Mouse (Mus musculus) MEL (cell line): ENCODE results near the gene Hmbs. TPM values are rescaled to one million over a fixed set of nuclear protein-coding genes. Genes with fewer than 3 reads are reported as not detected.

ENCODE experiments used
- DNase-seq: peaks from one replicate; pipeline ENCODE4 v3.0.0; 2011; ENCODE audit warnings: low read depth, low spot score
- H3K27ac ChIP-seq: 2 replicates; pipeline ENCODE4 v1.5.1; 2012; ENCODE audit warnings: low read depth, mild to moderate bottlenecking, control low read depth, low read length, moderate library complexity; ENCODE audit not compliant: control insufficient read depth
- H3K27me3 ChIP-seq, 2 experiments: fragments of 150-350 bp in 1 of 2; sonication (generic) in 1 of 2; 2 replicates each; pipeline ENCODE4 v1.6.1; 2012; ENCODE audit warnings: low read length in 2 of 2, mild to moderate bottlenecking in 2 of 2, improper control_type of control experiment in 1 of 2, moderate library complexity in 1 of 2; ENCODE audit not compliant: insufficient read depth in 2 of 2, control insufficient read depth in 1 of 2
- H3K36me3 ChIP-seq, 2 experiments: 2 replicates each; pipeline ENCODE4 v1.6.1; 2012 to 2014; ENCODE audit warnings: low read length in 2 of 2, improper control_type of control experiment in 1 of 2, inconsistent platforms in 1 of 2, mild to moderate bottlenecking in 1 of 2; ENCODE audit not compliant: insufficient read depth in 2 of 2, control insufficient read depth in 1 of 2
- H3K4me1 ChIP-seq, 2 experiments: fragments of 150-350 bp in 1 of 2; sonication (generic) in 1 of 2; 2 replicates each; pipeline ENCODE4 v1.6.1; 2012; ENCODE audit warnings: low read length in 2 of 2, improper control_type of control experiment in 1 of 2, mild to moderate bottlenecking in 1 of 2; ENCODE audit not compliant: insufficient read depth in 2 of 2, control insufficient read depth in 1 of 2
- H3K4me3 ChIP-seq, 2 experiments: fragments of 150-350 bp in 1 of 2; sonication (generic) in 1 of 2; 2 replicates each; pipeline ENCODE4 v1.5.1; 2012; ENCODE audit warnings: low read depth in 2 of 2, low read length in 2 of 2, mild to moderate bottlenecking in 2 of 2, moderate library complexity in 2 of 2, control low read depth in 1 of 2, improper control_type of control experiment in 1 of 2; ENCODE audit not compliant: control insufficient read depth in 1 of 2, insufficient read depth in 1 of 2
- H3K79me2 ChIP-seq: 2 replicates; pipeline ENCODE4 v1.6.1; 2012; ENCODE audit warnings: mild to moderate bottlenecking, low read length, moderate library complexity; ENCODE audit not compliant: control insufficient read depth, poor library complexity, insufficient read depth
- H3K9ac ChIP-seq: 2 replicates; pipeline ENCODE4 v1.6.1; 2012; ENCODE audit warnings: low read depth, mild to moderate bottlenecking, control low read depth, low read length, moderate library complexity; ENCODE audit not compliant: control insufficient read depth, poor library complexity, severe bottlenecking
- H3K9me3 ChIP-seq: fragments of 150-350 bp; sonication (generic); replicated peaks from 2 replicates; pipeline ENCODE4 v1.6.1; 2012; ENCODE audit warnings: mild to moderate bottlenecking, low read length, improper control_type of control experiment, moderate library complexity; ENCODE audit not compliant: insufficient read depth
- CTCF ChIP-seq, 3 experiments: IDR thresholded peaks in 2 of 3; conservative IDR thresholded peaks in 1 of 3; 2 replicates each; pipeline ENCODE4 v1.5.1; 2011 to 2012; ENCODE audit warnings: low read length in 3 of 3, low read depth in 2 of 3, mild to moderate bottlenecking in 2 of 3, improper control_type of control experiment in 1 of 3, inconsistent platforms in 1 of 3, mixed read lengths in 1 of 3, moderate library complexity in 1 of 3; ENCODE audit not compliant: control insufficient read depth in 1 of 3, insufficient read depth in 1 of 3, poor library complexity in 1 of 3, severe bottlenecking in 1 of 3
- GATA1 ChIP-seq: IDR thresholded peaks from 2 replicates; pipeline ENCODE4 v1.6.1; 2011; ENCODE audit warnings: low read depth, low read length, improper control_type of control experiment
- JUND ChIP-seq: IDR thresholded peaks from 2 replicates; pipeline ENCODE4 v1.6.1; 2011; ENCODE audit warnings: low read depth, mild to moderate bottlenecking, improper control_type of control experiment, low read length
- MEF2A ChIP-seq: IDR thresholded peaks from 2 replicates; pipeline ENCODE4 v1.6.1; 2014; ENCODE audit warnings: low read depth, mild to moderate bottlenecking, inconsistent platforms, low read length, improper control_type of control experiment; ENCODE audit not compliant: poor library complexity, insufficient replicate concordance, severe bottlenecking; ENCODE audit errors: extremely low read depth
- MYB ChIP-seq: IDR thresholded peaks from 2 replicates; pipeline ENCODE4 v1.6.1; 2011; ENCODE audit warnings: mild to moderate bottlenecking, low read depth, low read length, improper control_type of control experiment
- NELFE ChIP-seq: IDR thresholded peaks from 2 replicates; pipeline ENCODE4 v1.6.1; 2011; ENCODE audit warnings: low read depth, low read length, improper control_type of control experiment
- TBP ChIP-seq: IDR thresholded peaks from 2 replicates; pipeline ENCODE4 v1.8.0; 2011; ENCODE audit warnings: low read depth, low read length, improper control_type of control experiment
- TCF12 ChIP-seq: IDR thresholded peaks from 2 replicates; pipeline ENCODE4 v1.6.1; 2014; ENCODE audit warnings: low read depth, mild to moderate bottlenecking, inconsistent platforms, low read length, improper control_type of control experiment, moderate library complexity
- UBTF ChIP-seq: IDR thresholded peaks from 2 replicates; pipeline ENCODE4 v1.6.1; 2012; ENCODE audit warnings: low read depth, mild to moderate bottlenecking, inconsistent platforms, low read length, improper control_type of control experiment, moderate library complexity, borderline replicate concordance; ENCODE audit not compliant: insufficient read depth
- USF1 ChIP-seq: IDR thresholded peaks from 2 replicates; pipeline ENCODE4 v1.6.1; 2014; ENCODE audit warnings: low read depth, mild to moderate bottlenecking, inconsistent platforms, low read length, improper control_type of control experiment, moderate library complexity
- ZC3H11A ChIP-seq: IDR thresholded peaks from 2 replicates; pipeline ENCODE4 v1.6.1; 2012; ENCODE audit warnings: low read depth, mild to moderate bottlenecking, inconsistent platforms, low read length, improper control_type of control experiment
- polyA plus RNA-seq, 2 experiments: library from polyadenylated mRNA; stranded (reverse) in 1 of 2; unstranded in 1 of 2; fragments of >175 nt in 1 of 2; fragments of >200 nt in 1 of 2; gene quantifications; 2 replicates each; pipeline versions ENCODE4 v1.2.1 to v1.2.4; 2012; ENCODE audit warnings: low replicate concordance in 2 of 2, low read depth in 1 of 2; ENCODE audit not compliant: insufficient read length in 2 of 2, insufficient read depth in 1 of 2, missing spikeins in 1 of 2
- total RNA-seq: library from RNA; depleted of rRNA; stranded (reverse); fragments of 300-350 nt; gene quantifications from 2 replicates; pipeline ENCODE4 v1.2.3, GENCODE M21; 2012

Gene Hmbs
- total and polyA plus RNA-seq, 3 experiments = 138 to 145 TPM; not detected in 1

- no peak for DNase-seq
- Histone ChIP-seq H3K27me3 (no peaks in the 10 kb centered on the region), H3K79me2 (peaks cover 9% of the 10 kb centered on the region; the same call in 1 of the 2 replicates), H3K9me3 (no peaks in the 10 kb centered on the region), H3K27ac (no peak overlapping the region), H3K9ac (no peak overlapping the region), H3K36me3 (peaks cover 0 to 10% of the 10 kb centered on the region in 2 experiments; a peak in 2 of 4 replicates), H3K4me3 (no peak overlapping the region), H3K4me1 (peaks cover 8 to 12% of the 10 kb centered on the region in 2 experiments)
- TF ChIP-seq JUND (no peak), UBTF (no peak), ZC3H11A (no peak), TCF12 (no peak), NELFE (no peak), GATA1 (no peak), TBP (no peak), CTCF (IDR thresholded peaks at IDR 0.05 in 2 of 3, conservative IDR thresholded peaks at IDR 0.05 in 1 of 3; ENCODE audit: control insufficient read depth in 1 of 3, insufficient read depth in 1 of 3, low read depth in 2 of 3, low read length in 3 of 3, poor library complexity in 1 of 3, severe bottlenecking in 1 of 3) (no peak)
Observed at GRCm38 (mm10) chr9:44318076-44318825, 25.8 kb downstream of the Hmbs start.

GRCm38 (mm10) chr9:44317452-44317851, 26.6 kb downstream of the Hmbs start:
- Histone ChIP-seq H3K79me2 (peaks cover 9% of the 10 kb centered on the region; the same call in 1 of the 2 replicates), H3K36me3 (peaks cover 0 to 10% of the 10 kb centered on the region in 2 experiments; a peak in 2 of 4 replicates), H3K9ac (no peak overlapping the region), H3K4me1 (peaks cover 8 to 12% of the 10 kb centered on the region in 2 experiments), H3K27ac (no peak overlapping the region), H3K4me3 (no peak overlapping the region), H3K9me3 (no peaks in the 10 kb centered on the region), H3K27me3 (no peaks in the 10 kb centered on the region)
- DNase-seq = no peak
- TF ChIP-seq MYB (no peak), USF1 (peak; percentile 73)

GRCm38 (mm10) chr9:44314910-44315309, 29.1 kb downstream of the Hmbs start:
- Histone ChIP-seq H3K9me3 (no peaks in the 10 kb centered on the region), H3K4me1 (peaks cover 3 to 9% of the 10 kb centered on the region in 2 experiments), H3K4me3 (no peak overlapping the region), H3K79me2 (peaks cover 8% of the 10 kb centered on the region; the same call in 1 of the 2 replicates), H3K9ac (no peak overlapping the region), H3K36me3 (peaks cover 0 to 4% of the 10 kb centered on the region in 2 experiments; a peak in 1 of 4 replicates), H3K27ac (no peak overlapping the region), H3K27me3 (no peaks in the 10 kb centered on the region)
- DNase-seq = no peak
- no peak for TF ChIP-seq MEF2A
